ENCODE assay signal across 8 mouse cellular contexts in the genomic region with DNA sequence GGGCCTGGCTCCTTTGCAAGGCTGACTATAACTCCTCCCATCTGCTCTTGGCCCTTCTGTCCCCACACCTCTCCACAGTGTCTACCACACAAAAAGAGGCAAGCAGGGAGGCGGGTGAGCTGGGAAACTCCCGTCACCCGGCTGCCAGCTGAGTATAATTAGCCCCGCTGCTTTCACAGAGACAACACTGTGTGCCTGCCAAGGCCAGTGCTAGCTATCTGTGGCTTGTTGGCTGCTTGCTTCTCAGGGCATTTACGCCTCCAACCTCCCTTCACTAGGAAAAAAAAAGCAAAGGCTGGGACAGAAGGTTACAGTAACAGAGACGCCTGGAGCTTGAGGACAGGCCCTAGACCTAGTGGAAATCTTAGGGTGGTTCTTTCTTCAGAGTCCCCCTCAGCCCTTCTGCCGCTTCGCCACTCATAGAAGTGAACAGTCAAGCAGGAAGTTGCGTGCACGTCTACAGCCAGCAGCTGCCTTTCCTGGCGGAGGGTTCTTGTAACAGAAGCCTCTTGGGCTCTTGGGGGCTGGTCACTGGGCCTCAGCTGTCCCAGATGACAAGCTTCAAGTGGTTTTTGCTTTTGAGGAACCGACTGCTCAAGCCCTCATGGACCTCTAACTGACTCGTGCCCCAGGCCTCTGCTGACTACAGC. TPM values are rescaled to one million over a fixed set of nuclear protein-coding genes. Genes with fewer than 3 reads are reported as not detected.
DNase-seq lines count a peak whose midpoint lies in the region; ATAC-seq and TF ChIP-seq lines count a peak whose summit lies in the region.

No protein-coding gene starts in this region.

- peak overlapping the region; percentile 83 for H3K27ac ChIP-seq in embryonic fibroblast, embryonic 13.5 days (ENCODE audit: insufficient read depth, low read length)
- peak overlapping the region; percentile 92 for H3K27ac ChIP-seq in heart, embryonic 11.5 days (ENCODE audit: low read depth, low read length)
- H3K27ac ChIP-seq in kidney, embryonic 15.5 days = peak overlapping the region; percentile 88
- peak overlapping the region; percentile 90 for H3K27ac ChIP-seq in limb, embryonic 15.5 days
- H3K27ac ChIP-seq in midbrain, embryonic 16.5 days (ENCODE audit: low read length) = peak overlapping the region; percentile 85
- H3K27ac ChIP-seq in spleen, adult 2 months (ENCODE audit: insufficient read depth, low read length) = peak overlapping the region; percentile 89

- peaks cover 3% of the 10 kb centered on the region; the same call in 1 of the 2 replicates for H3K4me1 ChIP-seq in embryonic fibroblast, embryonic 13.5 days (ENCODE audit: control insufficient read depth, insufficient read depth, low read length)
- H3K4me1 ChIP-seq in heart, embryonic 11.5 days (ENCODE audit: control insufficient read depth, insufficient read depth, low read length) = peaks cover 32% of the 10 kb centered on the region
- H3K4me1 ChIP-seq in kidney, embryonic 15.5 days = peaks cover 41% of the 10 kb centered on the region
- H3K4me1 ChIP-seq in limb, embryonic 15.5 days = peaks cover 43% of the 10 kb centered on the region
- peaks cover 6% of the 10 kb centered on the region; the same call in 1 of the 2 replicates for H3K4me1 ChIP-seq in midbrain, embryonic 16.5 days (ENCODE audit: control insufficient read depth, insufficient read depth, low read length)
- H3K4me1 ChIP-seq in spleen, adult 2 months (ENCODE audit: control insufficient read depth, insufficient read depth, insufficient read length) = peaks cover 40% of the 10 kb centered on the region; the same call in 1 of the 2 replicates

- peak overlapping the region; percentile 62 for H3K9ac ChIP-seq in heart, embryonic 11.5 days (ENCODE audit: low read depth, low read length)
- 0 out of 2 replicates have a peak overlapping the region, but pooled peaks have one; percentile 7 for H3K9ac ChIP-seq in kidney, embryonic 15.5 days
- H3K9ac ChIP-seq in limb, embryonic 15.5 days = no peak overlapping the region
- H3K9ac ChIP-seq in midbrain, embryonic 16.5 days (ENCODE audit: low read depth, low read length) = peak overlapping the region; percentile 7; the same call in 1 of the 2 replicates

- no peaks in the 10 kb centered on the region for H3K9me3 ChIP-seq in heart, embryonic 11.5 days (replicated peaks; ENCODE audit: control insufficient read depth, low read length)
- H3K9me3 ChIP-seq in kidney, embryonic 15.5 days (replicated peaks) = no peaks in the 10 kb centered on the region
- no peaks in the 10 kb centered on the region for H3K9me3 ChIP-seq in limb, embryonic 15.5 days
- no peaks in the 10 kb centered on the region for H3K9me3 ChIP-seq in midbrain, embryonic 16.5 days (replicated peaks; ENCODE audit: control insufficient read depth, low read length, poor library complexity, severe bottlenecking)

- no peak overlapping the region for H3K4me3 ChIP-seq in embryonic fibroblast, embryonic 13.5 days (ENCODE audit: insufficient read depth, low read length)
- H3K4me3 ChIP-seq in heart, embryonic 11.5 days (ENCODE audit: low read depth, low read length) = no peak overlapping the region
- H3K4me3 ChIP-seq in kidney, embryonic 15.5 days (replicated peaks) = no peak overlapping the region
- no peak overlapping the region for H3K4me3 ChIP-seq in limb, embryonic 15.5 days
- no peak overlapping the region for H3K4me3 ChIP-seq in midbrain, embryonic 16.5 days (ENCODE audit: low read depth, low read length)
- H3K4me3 ChIP-seq in spleen, adult 2 months (ENCODE audit: extremely low read depth, insufficient read depth, insufficient read length) = no peak overlapping the region

- peak overlapping the region; percentile 37; the same call in 1 of the 2 replicates for H3K4me2 ChIP-seq in heart, embryonic 11.5 days
- H3K4me2 ChIP-seq in kidney, embryonic 15.5 days = no peak overlapping the region
- no peak overlapping the region for H3K4me2 ChIP-seq in limb, embryonic 15.5 days
- no peak overlapping the region for H3K4me2 ChIP-seq in midbrain, embryonic 16.5 days (ENCODE audit: low read length)

- no peaks in the 10 kb centered on the region for H3K27me3 ChIP-seq in heart, embryonic 11.5 days (ENCODE audit: control insufficient read depth, insufficient read depth, low read length)
- no peaks in the 10 kb centered on the region for H3K27me3 ChIP-seq in kidney, embryonic 15.5 days
- no peaks in the 10 kb centered on the region for H3K27me3 ChIP-seq in limb, embryonic 15.5 days
- no peaks in the 10 kb centered on the region for H3K27me3 ChIP-seq in midbrain, embryonic 16.5 days (ENCODE audit: control insufficient read depth, insufficient read depth, low read depth, low read length)
- no peaks in the 10 kb centered on the region for H3K27me3 ChIP-seq in spleen, adult 2 months (ENCODE audit: control insufficient read depth, insufficient read depth, low read length)

- 18% methylated on average over 13 of the region's 13 CpGs for WGBS in heart, embryonic 11.5 days (ENCODE audit: insufficient replicate concordance)
- 22% methylated on average over 13 of the region's 13 CpGs for WGBS in kidney, embryonic 15.5 days
- 16% methylated on average over 13 of the region's 13 CpGs for WGBS in limb, embryonic 15.5 days
- WGBS in midbrain, embryonic 16.5 days = 25% methylated on average over 13 of the region's 13 CpGs
- 2% methylated on average over 13 of the region's 13 CpGs for WGBS in spleen, adult 2 months

- no peak for TF ChIP-seq POLR2A in embryonic fibroblast, embryonic 13.5 days (IDR thresholded peaks at IDR 0.05; ENCODE audit: low read depth, low read length)
- peak; percentile 19 for TF ChIP-seq POLR2A in spleen, adult 2 months (IDR thresholded peaks at IDR 0.05; ENCODE audit: low read depth, low read length)

- TF ChIP-seq CTCF in embryonic fibroblast, embryonic 13.5 days (IDR thresholded peaks at IDR 0.05; ENCODE audit: borderline replicate concordance, insufficient read depth, low read length) = no peak
- TF ChIP-seq CTCF in spleen, adult 2 months (IDR thresholded peaks at IDR 0.05; ENCODE audit: extremely low read depth, insufficient read depth, insufficient read length, insufficient replicate concordance) = no peak

- ATAC-seq in heart, embryonic 11.5 days (replicated peaks; ENCODE audit: insufficient number of reproducible peaks, low FRiP score, low TSS enrichment) = 0 out of 2 replicates have a peak, but pooled peaks have one; percentile 31
- peak; percentile 55 for ATAC-seq in kidney, embryonic 15.5 days (replicated peaks; ENCODE audit: low FRiP score)
- peak; percentile 83 for ATAC-seq in limb, embryonic 15.5 days (ENCODE audit: insufficient number of reproducible peaks, low FRiP score, low TSS enrichment, low read depth)
- peak; percentile 90 for ATAC-seq in midbrain, embryonic 16.5 days

- no peaks in the 10 kb centered on the region for H3K36me3 ChIP-seq in heart, embryonic 11.5 days (ENCODE audit: control insufficient read depth, insufficient read depth, low read length)
- no peaks in the 10 kb centered on the region for H3K36me3 ChIP-seq in kidney, embryonic 15.5 days
- no peaks in the 10 kb centered on the region for H3K36me3 ChIP-seq in limb, embryonic 15.5 days
- no peaks in the 10 kb centered on the region for H3K36me3 ChIP-seq in midbrain, embryonic 16.5 days (ENCODE audit: control insufficient read depth, insufficient read depth, low read length)
- no peaks in the 10 kb centered on the region for H3K36me3 ChIP-seq in spleen, adult 2 months (ENCODE audit: control insufficient read depth, insufficient read depth, low read length)

- peak; percentile 81 to 89 for DNase-seq in adrenal gland, adult (ENCODE audit: inconsistent age in 2 of 2, low spot score in 1 of 2)
- no peak for DNase-seq in adrenal gland, postnatal 4 days (ENCODE audit: low spot score in 2 of 2)
- DNase-seq in spleen, adult 2 months (ENCODE audit: low read depth in 1 of 2, low spot score in 2 of 2) = peak; percentile 41 to 69

RNA-seq across cellular contexts. Expression of a gene that starts 45.6 kb away (rescaled TPM):
- 100 to 1,000 TPM; 108 to 131 TPM for total RNA-seq in adrenal gland, postnatal 4 days (2021)
- 40.4 and 40.8 TPM in 2 replicates for polyA plus RNA-seq in embryonic fibroblast, embryonic 13.5 days (2011; ENCODE audit: insufficient read length, low read depth, missing spikeins)
- polyA plus RNA-seq in heart, embryonic 11.5 days (2014; fragmentation: Nextera tagmentation; extraction: Ambion mirVana) = 42.6 and 52.2 TPM in 2 replicates
- 78.2 and 80.3 TPM in 2 replicates for polyA plus RNA-seq in kidney, embryonic 15.5 days (2015; fragmentation: Nextera tagmentation; extraction: Ambion mirVana)
- polyA plus RNA-seq in limb, embryonic 15.5 days (2015; fragmentation: Nextera tagmentation; extraction: Ambion mirVana) = 139 and 155 TPM in 2 replicates
- polyA plus RNA-seq in midbrain, embryonic 16.5 days (2015; fragmentation: Nextera tagmentation; extraction: Ambion mirVana) = 55.2 and 64.3 TPM in 2 replicates
- 287 and 388 TPM in 2 replicates for polyA plus RNA-seq in spleen, adult 2 months (2012; rRNA removed)

Comparison
In these comparisons a context has a peak if more than half of its experiments do, and no peak if none do; other contexts are left out.
1. DNase-seq: peak in adrenal gland, adult (2 of 2) and spleen, adult 2 months (2 of 2); none in adrenal gland, postnatal 4 days (0 of 2).
2. ATAC-seq: peak in every context shown above with its lines; median percentile 90 in midbrain, embryonic 16.5 days; 83 in limb, embryonic 15.5 days; 55 in kidney, embryonic 15.5 days; 31 in heart, embryonic 11.5 days.
3. Peak in every context shown above with its lines, with median percentiles within 50 percentile points of each other: H3K27ac ChIP-seq.